Mouse (Mus musculus) gastrocnemius, postnatal 10 days (tissue): ENCODE measurements around the gene Nxpe2. TPM values are rescaled to one million over a fixed set of nuclear protein-coding genes. Genes with fewer than 3 reads are reported as not detected.
"Not testable (repeated sequence)": the region's sequence is repeated elsewhere in the genome, so short reads cannot be mapped to it uniquely, and the experiment has no call there.

ENCODE experiments used
- DNase-seq: peaks from one replicate; pipeline ENCODE4 v3.0.0; 2021; ENCODE audit warnings: mixed read lengths
- long read RNA-seq, 2 experiments: library from polyadenylated mRNA; stranded (forward); transcript quantifications; one replicate each; pipeline ENCODE4 v2.0.0; 2021
- total RNA-seq, 2 experiments: library from RNA; stranded (reverse); gene quantifications; 2 replicates each; pipeline ENCODE4 v1.2.3; 2021

Gene Nxpe2
- total RNA-seq: 1 to 10 TPM in 1 of 2 experiments, under 1 TPM in 1; 0.99 to 3.1 TPM
- long read RNA-seq, experiment 1, partial matches to known transcripts: 0 of 1 reads
- long read RNA-seq, experiment 1, other reads (novel, unspliced or antisense): 1 of 1 reads
- long read RNA-seq, experiment 2: 0 reads

DNA sequence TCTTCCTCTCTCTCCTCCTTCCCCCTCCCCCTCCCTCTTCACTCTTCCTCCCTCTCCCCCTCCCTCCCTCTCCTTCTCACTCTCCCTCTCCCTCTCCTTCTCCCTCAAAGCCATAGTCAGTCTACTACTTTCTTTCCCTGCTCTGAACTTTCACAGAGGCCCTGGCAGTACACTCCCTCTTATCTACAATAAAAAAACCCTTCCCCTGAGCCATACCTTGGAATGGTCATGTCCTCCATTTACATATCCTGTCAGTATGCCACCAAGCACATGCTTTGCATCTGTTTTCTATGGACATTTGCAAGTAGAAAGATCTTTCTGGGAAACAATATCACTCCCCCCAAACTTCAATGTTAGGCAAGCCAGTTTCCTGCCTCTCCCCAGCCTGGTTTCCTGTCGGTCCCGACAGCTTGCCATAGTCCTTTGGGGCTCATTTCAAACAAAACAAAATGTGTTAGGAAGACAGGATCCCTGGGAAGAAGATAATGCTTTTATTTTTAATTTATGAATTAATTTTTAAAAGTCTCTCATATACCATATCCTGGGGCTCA lies at the start of gene Nxpe2:
Gene Nxpe2 (minus strand): TSS at position 307 of the 551 bp plus-strand sequence.
- no peak for DNase-seq

DNA sequence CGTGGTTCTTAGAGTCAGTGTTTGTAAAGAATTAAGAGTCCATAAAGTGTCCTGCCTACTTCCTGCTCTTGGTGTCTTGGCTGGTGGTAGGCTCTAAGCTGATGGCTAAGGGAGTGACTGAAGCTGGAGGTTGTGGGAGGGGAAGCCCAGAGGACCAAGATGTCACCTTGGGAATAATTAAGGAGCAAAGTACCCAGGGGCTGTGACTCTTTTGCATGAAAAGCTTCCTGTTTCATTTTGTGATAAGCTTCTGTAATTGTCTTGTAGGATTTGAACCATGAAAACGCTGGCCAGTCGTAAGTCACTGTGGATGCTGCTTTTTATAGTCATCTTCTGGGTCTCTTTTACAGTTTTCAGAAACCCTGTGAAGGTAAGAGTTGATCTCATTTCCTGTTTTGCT lies 36.7 kb upstream of the Nxpe2 start:
- DNase-seq: no peak

DNA sequence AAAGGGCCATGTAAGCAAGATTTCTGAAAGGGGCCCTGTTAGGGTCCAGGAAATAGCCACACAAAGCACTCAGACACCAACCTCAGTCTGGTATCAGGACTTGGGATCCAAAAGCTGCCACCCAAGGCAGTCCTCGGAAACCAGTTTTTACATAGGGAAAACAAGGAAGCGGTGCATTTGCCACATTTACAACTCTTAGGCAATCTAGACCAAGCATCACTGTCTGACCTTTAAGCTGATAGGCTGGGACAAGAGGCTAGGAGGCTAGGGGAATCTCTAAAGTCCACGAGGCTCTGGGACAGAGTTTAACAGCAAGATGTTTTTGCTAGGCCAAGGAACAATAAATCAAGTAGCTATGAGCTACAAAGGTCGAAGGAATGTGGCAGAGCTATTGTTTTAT lies 35.2 kb upstream of the Nxpe2 start:
- no peak for DNase-seq

DNA sequence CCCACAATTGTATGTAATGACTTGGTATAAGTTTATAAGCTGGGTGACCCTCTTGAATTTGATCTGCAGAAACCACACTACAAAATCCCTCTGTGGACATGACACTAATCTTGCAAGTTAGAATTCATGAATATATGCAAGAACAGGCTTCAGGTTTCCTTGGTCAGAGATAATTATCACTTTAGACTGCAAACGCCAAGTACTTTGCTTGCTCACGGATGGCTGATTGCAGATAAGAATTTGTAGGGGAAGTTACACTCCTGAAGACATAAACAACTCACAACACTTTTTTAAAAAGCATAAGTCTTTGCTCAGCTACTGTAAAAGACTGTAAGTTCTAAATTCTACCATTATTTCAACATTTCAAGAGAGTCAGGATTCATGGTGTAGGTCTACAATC lies 21.1 kb upstream of the Nxpe2 start:
- no peak for DNase-seq

DNA sequence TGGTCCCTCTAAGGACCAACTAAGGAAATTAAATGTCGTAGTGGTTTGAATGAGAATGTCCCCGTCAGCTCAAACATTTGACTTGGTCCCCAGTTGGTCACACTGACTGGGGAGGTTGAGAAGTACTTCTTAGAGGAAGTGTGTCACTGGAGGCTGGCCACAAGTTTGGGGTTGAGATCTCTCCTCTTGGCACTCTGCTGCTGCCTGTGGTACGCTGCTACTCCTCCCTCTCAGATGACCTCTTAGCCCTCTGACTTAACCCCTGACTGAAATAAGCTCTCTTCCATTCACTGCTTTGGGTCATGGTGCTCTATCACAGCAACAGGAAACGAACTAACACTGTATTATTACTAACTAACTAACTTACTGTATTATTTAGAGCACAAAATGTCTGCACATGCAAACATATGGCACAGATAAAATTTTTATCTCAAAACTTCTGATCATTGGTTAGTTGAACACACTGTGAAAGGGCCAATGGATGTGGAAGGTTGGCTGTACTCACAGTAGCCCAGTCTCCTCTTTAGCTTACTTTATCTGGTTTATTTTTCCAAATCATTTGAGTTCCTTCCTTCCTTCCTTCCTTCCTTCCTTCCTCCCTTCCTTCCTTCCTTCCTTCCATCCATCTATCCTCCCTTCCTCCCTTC lies 20.1 kb upstream of the Nxpe2 start:
- no peak for DNase-seq

DNA sequence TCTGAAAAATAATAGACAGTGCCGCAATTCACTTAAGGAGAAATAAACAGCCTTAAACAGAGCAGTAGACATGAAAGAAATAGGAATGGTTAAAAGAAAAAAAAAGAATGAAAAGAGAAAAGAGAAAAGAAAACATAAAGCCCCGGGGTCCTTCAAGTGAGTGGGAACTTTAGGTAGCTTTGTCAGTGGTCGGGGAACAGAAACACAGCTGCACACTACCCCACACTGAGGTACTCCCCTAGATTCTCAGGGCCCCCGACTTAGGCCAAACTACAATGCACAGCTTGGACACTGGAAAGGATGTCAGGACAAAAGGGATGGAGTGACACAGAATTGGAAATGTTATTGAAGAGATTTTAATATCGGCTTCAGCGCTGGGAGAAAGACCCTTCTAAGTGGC lies 9.5 kb upstream of the Nxpe2 start:
- DNase-seq: no peak

DNA sequence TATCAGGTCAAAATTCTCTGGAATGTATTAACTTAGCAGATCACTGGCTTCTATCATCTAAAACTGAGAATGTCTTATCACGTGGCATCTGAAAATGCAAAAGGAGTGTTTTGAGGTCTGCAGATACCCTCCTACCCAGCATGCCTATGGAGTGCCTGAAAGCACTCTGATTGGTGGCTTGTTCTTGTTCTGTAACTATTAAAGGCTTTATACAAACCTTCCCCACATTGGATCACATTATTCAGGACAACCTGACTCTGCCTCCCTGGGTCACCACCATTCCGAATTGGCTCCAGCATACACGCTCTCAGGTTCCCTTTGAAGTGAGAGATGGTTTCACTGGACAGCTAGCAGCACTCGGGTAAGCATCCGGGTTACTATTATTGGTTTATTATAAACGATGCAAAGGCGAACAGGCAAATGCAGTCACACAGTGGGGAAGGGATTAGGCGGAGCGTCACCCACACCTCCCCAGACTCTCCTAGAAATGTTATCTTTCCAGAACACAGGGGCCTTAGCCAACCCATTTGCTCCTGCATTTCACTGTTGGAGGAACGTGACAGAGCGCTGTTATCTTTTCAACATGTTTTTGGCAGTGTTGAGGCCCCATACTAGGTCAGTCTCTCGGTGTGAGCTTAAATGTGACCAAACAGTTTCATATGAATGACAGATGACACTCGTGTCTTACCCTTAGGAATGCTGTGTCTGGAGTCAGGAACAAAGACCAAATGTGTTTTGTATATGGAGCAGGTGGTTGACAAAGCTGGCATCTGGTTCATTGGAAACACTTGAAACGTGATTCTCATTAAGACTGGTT lies 8.8 kb upstream of the Nxpe2 start:
- no peak for DNase-seq

DNA sequence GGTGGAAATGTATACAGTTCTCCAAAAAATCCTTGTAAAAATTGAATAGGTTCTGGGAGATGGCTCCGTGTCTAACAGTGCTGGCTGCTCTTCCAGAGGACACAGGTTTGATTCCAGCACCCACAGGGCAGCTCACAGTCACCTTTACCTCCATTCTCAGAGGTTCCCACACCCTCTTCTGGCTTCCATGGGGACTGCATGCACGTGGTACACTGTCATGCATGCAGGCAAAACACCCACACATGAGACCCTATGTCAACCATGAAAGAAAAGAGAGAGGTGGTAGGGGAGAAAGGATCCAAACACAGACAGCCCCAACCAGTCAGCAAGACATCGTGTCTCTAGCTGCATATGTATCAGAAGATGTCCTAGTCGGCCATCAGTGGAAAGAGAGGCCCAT lies 7.6 kb upstream of the Nxpe2 start:
- no peak for DNase-seq

DNA sequence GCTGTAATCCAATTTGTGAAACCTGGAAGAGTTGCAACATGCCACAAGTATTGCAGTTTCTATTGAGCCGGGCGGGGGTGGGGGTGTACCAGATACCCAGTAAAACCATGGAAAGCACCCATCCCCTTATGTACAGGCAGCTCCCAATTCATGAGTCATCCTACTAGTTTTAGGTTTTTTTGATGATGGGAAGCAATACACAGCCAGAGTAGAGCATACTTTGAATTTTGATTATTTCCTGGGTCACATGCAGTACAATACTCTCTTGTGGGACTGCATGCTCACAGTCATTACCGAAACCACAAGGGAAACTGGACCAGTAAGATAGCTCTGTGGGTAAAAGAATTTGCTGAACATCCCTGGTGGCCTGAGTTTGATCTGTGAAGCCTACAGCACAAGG lies 3.8 kb upstream of the Nxpe2 start:
- DNase-seq: no peak

DNA sequence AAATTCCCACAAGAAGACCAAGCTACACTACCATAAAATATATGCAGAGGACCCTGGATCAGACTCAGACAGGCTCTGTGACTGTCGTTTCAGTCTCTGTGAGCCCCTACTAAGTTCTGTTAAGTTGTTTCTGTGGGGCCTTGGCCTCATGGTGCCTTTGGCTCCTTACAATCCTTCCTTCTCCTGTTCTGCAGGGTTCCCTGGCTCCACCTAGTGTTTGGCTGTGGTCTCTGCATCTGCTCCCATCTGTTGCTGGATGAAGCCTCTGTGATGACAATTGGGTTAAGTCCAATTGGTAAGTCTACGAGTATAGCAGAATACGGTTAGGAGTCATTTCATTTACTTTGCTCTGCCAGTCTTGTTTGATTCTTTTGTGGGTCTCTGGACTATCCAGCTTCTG lies 1.5 kb upstream of the Nxpe2 start:
- peak; percentile 77 for DNase-seq

DNA sequence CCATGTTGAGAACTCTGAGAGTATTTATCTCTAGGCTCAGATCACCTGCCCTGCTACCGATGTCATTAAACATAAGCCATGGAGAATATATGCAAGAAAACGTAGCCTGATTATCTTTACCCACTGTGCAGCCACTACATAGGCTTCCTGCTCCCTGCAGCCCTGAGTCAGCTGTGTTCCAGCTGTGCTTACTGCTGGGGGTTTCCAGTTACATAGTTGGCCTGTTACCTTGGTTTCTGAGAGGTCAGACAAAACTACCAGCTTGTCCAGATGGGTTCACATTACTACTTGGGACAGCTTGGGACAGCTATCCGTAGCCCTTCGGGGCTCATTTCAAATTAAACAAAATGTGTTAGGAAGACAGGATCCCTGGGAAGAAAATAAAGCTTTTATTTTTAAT lies 868 bp upstream of the Nxpe2 start:
- DNase-seq: no peak

DNA sequence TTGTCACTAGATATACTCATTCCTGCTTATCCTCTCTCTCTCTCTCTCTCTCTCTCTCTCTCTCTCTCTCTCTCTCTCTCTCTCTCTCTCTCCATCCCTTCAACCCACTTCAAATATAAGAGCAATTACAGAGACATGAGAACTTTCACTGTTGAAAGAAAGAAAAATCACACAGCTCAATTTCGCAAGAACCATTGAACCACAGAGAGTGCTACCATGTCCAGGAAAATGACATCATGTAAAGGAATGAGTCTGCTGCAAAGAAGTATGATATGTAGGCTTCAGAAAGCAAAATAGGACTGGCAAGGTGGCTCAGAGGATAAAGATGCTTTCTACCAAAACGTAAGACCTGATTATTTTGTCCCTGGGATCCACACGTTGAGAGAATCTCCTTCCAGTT lies 7.4 kb downstream of the Nxpe2 start:
- no peak for DNase-seq

DNA sequence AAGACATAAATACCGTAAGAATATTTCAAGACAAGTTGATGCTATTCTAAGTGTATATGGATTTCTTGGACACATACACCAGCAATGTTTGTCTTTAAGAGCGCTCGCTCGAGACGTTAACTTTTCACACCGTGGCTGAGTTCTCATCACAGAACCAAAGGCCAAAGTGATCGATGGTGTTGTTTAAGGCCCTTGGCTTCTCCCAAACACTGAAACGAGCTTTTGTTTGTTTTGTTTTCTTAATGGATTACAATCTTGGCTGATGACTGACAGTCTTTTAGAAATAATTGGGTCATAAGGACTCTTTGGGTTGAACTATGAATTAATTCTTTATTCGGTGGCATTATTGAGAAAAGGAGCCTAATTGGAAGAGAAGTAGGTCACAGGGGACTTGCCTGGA lies 7.8 kb downstream of the Nxpe2 start:
- DNase-seq: no peak

DNA sequence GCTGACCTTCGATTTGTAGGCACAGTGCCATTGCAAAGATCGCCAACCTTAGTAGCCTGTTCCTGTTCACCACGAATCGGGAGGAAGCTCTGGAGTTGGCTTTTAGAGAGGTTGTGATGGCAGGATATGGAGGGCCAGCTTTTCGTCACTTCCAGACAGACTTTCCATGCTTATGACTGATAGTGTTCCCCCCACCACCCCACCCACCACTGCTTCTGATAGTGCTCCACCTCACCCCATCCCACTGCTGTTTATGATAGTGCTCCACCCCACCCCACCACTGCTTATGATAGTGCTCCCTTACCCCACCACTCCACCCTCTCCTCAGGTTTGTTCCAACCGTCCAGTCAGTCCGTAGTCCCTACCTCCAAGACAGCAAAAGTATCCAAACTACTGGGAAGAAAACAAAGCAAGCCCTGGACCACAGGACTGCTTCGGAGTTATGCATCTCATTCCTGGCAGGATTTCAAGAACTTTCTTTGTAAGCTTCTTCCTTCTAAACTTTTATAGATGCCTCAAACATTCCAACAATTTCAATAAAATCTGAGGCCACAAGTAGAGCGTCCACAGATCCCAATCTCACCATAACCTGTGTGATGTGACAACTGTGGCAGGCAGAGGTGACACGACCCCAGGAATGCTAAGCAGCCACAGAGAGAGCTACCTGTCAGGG lies 12.4 kb downstream of the Nxpe2 start:
- DNase-seq: no peak

DNA sequence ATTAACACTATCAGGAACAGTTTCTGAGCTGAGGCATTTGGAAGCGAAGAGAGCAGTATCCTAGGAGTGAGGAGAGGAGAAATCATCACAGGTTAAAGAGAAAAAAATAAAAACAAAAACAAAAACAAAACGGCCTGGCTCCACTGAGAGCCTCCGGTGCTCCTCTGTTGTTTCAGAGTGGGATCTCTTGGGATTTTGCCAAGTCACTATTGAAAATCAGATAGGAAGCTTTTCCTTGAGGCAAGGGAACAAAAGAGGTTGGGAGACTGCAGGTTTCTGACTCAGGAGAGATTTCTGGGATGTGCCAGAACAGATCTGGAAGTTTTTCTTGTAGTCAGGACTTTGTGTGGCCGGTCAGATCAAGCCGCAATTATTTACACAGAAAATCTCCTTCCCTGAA lies 13.7 kb downstream of the Nxpe2 start:
- DNase-seq: no peak

DNA sequence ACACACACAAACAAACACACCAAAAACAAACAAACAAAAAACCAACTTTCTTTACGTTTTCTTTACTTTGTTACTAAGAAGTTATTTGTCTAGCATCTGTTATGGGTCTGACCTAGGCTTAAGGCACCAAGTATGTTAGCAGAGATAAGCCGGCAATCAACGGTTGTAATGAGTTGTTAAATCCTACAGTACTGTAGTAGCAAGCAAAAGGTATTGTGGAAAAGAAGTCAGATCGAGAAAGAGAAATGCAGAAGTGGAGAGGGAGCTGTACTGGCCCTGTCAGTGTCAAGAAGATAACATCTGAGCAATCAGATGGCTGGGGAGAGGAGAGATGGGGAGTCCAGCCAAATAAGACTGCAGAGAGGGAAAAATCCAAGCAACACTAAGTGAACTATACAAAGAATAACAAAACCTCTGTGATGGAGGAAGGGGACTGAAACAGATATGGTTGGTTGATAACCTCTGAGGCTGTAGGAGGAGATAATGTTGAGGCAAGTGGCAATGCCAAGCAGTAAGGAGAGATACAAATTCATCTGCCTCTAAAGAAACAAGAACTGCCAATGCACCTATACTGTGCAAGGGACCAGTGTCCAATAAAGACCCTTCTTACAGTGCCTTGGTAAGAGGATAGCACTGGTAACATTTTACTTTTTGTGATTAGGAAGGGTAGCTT lies 14.3 kb downstream of the Nxpe2 start:
- DNase-seq: no peak

DNA sequence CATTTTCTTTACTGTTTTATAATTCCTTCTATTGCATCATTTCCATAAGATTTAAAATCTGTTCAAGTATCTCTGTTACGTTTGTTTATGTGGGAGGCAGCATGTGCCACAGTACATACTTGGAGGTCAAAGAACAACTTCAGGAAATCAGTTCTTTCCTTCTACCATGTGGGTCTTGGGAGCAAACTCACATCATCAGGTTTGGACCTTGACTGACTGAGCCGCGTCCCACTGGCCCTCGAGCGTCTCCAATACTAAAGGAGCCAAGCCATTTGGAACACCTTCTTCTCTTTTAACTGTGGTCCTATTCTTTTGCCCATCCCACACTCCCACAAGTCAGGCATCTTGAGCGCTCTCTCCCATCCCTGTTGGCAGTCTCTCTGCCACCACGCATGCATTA lies 23.7 kb downstream of the Nxpe2 start:
- DNase-seq: no peak

DNA sequence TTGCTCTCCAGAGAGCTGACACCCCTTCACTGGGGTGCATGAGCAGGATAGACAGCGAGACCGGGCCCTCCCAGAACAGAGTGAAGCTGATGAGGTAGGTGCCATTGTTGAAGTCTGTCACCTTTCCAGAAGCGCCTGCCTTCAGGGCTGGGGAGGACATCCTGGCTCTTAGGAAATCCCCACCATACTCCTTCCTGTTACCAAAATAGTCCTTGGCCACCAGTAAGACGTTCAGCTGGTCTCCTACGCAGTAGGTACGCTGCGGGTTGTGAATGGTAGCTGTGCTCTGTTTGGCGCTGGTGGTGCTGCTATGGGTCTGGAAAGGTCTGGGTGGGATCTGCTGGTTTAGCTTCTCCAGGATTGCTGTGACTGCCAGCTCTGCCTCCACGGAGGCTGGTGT lies 26.9 kb downstream of the Nxpe2 start:
- DNase-seq: no peak

DNA sequence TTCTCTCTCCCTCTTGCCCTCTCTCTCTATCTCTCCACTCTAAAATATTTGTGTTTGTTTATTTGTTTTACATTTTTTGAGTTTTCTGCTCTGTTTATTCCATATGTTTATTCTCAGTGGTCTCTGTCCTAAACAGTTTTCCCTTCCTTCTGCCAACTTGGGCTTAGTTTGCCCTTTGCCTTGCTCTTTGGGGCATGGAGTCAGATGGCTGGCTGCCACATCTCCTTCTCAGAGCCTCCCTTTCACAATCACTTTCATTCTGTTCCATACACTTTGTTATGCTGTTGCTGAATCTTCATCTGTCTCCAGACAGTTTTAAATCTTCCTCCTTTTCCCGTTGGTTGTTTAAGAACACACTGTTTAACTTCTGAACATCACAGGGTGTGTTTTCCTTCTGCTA lies 37.4 kb downstream of the Nxpe2 start:
- DNase-seq: no peak

DNA sequence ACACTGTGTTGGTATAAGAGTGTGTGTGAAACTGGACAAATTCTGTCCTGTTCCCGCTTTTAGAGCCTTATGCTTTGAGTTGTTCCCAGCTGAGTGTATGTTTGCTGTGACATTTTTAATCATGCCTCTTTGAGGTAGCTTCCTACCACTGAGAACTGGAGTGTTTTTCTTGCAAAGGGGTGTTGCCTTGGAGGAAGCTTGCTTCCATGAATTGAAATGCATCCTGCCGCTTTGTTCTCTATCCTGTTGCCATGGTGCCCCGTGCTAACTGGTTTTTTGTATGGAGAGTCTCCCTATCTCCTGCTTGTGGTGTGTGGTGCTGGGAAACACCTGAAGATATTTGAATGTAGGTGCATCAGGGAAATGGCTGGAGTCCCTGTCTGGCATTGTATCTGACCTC lies 39.1 kb downstream of the Nxpe2 start:
- DNase-seq: no peak

DNA sequence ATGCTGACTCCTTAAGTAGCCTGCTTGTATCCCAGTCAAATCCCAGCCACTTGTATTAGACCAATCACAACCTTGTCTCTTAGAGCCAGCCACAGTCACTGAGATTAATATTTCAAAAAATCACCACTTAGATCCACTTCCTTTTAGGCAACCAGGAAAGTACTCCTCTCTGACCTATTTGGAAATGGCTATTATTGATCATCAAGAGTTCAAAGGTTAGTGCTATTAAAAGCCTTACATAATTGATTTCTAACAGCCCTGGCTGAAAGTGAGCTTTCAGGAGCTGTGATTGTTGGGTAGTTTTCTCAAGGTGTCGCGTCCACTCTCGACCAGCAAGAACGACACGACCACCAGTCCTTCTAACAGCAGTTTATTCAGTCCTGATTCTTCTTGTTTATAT lies 42.0 kb downstream of the Nxpe2 start:
- no peak for DNase-seq

DNA sequence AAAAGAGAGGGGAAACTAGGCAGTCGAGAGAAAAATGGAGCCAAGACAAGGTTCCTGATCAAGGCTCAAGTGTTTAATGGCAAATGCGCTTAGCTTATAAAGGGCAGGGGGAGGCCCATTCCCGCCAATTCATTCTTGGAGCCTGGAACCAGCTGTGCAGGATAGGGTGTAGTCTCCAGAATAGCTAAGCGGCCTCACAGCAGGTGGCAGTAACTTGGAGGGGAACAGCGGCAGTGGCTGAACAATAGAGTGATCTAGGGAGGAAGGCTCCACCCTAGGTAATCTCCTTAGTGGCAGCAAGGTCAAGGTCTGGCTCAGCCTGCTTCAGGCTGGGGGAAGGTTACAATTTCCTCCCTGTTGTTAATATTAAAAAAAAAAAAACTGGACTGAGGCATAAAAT lies 49.7 kb downstream of the Nxpe2 start:
- DNase-seq: not testable (repeated sequence)
